Mouse (Mus musculus) midbrain, embryonic 15.5 days (tissue): ENCODE data around the gene Gstm5. TPM values are rescaled to one million over a fixed set of nuclear protein-coding genes. Genes with fewer than 3 reads are reported as not detected.

Experiments used
- ATAC-seq: fragments of 200-750 bp; cut with Nextera tagmentation; replicated peaks from 2 replicates; pipeline ENCODE4 v1.8.0; 2017; ENCODE audit warnings: moderate TSS enrichment
- H3K27ac ChIP-seq: fragments of 300-500 bp; sonication (generic); 2 replicates; pipeline ENCODE4 v1.5.1; 2015; ENCODE audit warnings: mild to moderate bottlenecking, inconsistent platforms
- H3K27me3 ChIP-seq: fragments of 300-500 bp; sonication (generic); replicated peaks from 2 replicates; pipeline ENCODE4 v1.6.1; 2015; ENCODE audit warnings: inconsistent platforms
- H3K36me3 ChIP-seq: fragments of 300-500 bp; sonication (generic); replicated peaks from 2 replicates; pipeline ENCODE4 v1.6.1; 2015; ENCODE audit warnings: inconsistent platforms
- H3K4me1 ChIP-seq: fragments of 300-500 bp; sonication (generic); 2 replicates; pipeline ENCODE4 v1.6.1; 2015; ENCODE audit warnings: inconsistent platforms
- H3K4me2 ChIP-seq: fragments of 300-500 bp; sonication (generic); 2 replicates; pipeline ENCODE4 v1.6.1; 2015; ENCODE audit warnings: inconsistent platforms, mild to moderate bottlenecking, moderate library complexity
- H3K4me3 ChIP-seq: fragments of 300-500 bp; sonication (generic); 2 replicates; pipeline ENCODE4 v1.5.1; 2015; ENCODE audit warnings: mild to moderate bottlenecking, inconsistent platforms
- H3K9ac ChIP-seq: fragments of 300-500 bp; sonication (generic); 2 replicates; pipeline ENCODE4 v1.6.1; 2015; ENCODE audit warnings: mild to moderate bottlenecking, inconsistent platforms
- H3K9me3 ChIP-seq: fragments of 300-500 bp; sonication (generic); 2 replicates; pipeline ENCODE4 v1.6.1; 2016; ENCODE audit warnings: inconsistent platforms
- WGBS: fragments of 180-500 bp; shearing (Covaris S2); methylation state at CpG from one replicate; pipeline ENCODE4 v1.1.7; 2015; ENCODE audit warnings: mixed read lengths; 5-methylcytosine and 5-hydroxymethylcytosine counted together
- polyA plus RNA-seq: library from polyadenylated mRNA; unstranded; fragments of >200 nt; fragmentation: Nextera tagmentation; extraction: Ambion mirVana; gene quantifications from 2 replicates; pipeline ENCODE4 v1.2.1, GENCODE M21; 2015

Gene Gstm5
- polyA plus RNA-seq, 1 experiment from 2014 or later, result 214 TPM

DNA sequence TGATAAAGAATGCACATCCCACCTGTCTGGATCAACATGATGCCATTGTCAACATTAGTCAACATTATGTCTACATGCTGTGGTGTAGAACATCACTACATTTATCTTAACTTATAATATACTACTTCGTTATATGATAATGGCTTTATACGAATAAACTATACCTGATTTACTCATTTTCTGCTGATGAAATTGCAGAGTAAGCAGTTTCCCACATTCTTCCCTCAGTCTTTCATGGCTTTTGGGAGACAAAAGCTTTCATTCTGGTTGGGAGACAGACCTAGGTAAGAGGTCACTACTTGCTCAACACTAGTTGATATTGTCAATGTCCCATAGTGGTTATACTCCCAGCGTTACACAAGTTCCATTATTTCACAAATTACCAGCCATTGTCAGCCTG is 29.7 kb downstream of the Gstm5 start:
- Histone ChIP-seq H3K9ac (no peak overlapping the region), H3K4me1 (0 out of 2 replicates have a peak, but pooled peaks cover 9% of the 10 kb centered on the region), H3K27ac (no peak overlapping the region), H3K4me2 (no peak overlapping the region), H3K4me3 (no peak overlapping the region), H3K36me3 (no peaks in the 10 kb centered on the region), H3K27me3 (no peaks in the 10 kb centered on the region), H3K9me3 (no peaks in the 10 kb centered on the region)
- ATAC-seq, result no peak
- 89% methylated on average over 3 of the region's 3 CpGs for WGBS

DNA sequence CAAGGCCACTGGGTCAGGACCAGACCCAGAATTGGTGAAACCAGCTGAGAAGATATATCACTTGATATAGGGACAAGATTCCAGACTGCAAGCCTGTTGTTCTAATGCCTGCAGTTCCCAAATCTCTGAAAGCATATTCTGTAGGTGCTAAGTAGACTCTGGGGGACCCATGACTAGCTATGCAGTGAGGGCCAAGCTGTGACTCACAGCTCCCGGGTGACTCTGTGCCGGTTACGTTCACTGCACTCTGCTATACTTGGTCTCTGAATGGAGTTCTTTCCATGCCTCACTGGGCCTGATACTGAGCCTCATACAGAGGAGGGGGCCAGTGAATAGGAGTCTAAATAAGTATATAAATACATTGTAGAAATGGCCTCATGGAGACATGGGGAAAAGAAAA is 32.2 kb downstream of the Gstm5 start:
- Histone ChIP-seq H3K4me2 (no peak overlapping the region), H3K36me3 (no peaks in the 10 kb centered on the region), H3K9ac (no peak overlapping the region), H3K27me3 (no peaks in the 10 kb centered on the region), H3K27ac (no peak overlapping the region), H3K4me3 (no peak overlapping the region), H3K4me1 (peaks cover 24% of the 10 kb centered on the region), H3K9me3 (no peaks in the 10 kb centered on the region)
- WGBS, result 65% methylated on average over 3 of the region's 3 CpGs
- no peak for ATAC-seq

DNA sequence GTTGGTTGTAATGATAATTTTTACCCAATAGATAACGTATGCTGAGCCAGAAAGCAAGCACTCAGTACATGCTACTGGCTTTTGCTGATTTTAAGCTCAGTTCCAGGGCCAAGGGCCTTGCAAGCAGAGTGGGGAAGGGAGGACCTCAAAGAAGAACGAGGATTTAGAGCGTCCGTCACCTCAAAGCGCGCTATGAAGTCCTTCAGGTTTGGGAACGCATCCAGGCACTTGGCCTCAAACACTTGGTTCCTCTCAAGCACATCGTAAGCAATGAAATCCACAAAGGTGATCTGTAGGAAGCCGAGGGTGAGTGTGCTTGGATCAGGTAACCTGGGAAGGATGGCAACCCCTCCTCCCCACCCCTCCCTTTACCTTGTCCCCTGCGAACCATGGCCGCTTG is 33.1 kb downstream of the Gstm5 start:
- Histone ChIP-seq H3K27ac (0 out of 2 replicates have a peak overlapping the region, but pooled peaks have one; percentile 5), H3K4me3 (no peak overlapping the region), H3K4me2 (no peak overlapping the region), H3K27me3 (no peaks in the 10 kb centered on the region), H3K9me3 (no peaks in the 10 kb centered on the region), H3K4me1 (peaks cover 24% of the 10 kb centered on the region), H3K9ac (no peak overlapping the region), H3K36me3 (no peaks in the 10 kb centered on the region)
- 88% methylated on average over 11 of the region's 11 CpGs for WGBS
- no peak for ATAC-seq

DNA sequence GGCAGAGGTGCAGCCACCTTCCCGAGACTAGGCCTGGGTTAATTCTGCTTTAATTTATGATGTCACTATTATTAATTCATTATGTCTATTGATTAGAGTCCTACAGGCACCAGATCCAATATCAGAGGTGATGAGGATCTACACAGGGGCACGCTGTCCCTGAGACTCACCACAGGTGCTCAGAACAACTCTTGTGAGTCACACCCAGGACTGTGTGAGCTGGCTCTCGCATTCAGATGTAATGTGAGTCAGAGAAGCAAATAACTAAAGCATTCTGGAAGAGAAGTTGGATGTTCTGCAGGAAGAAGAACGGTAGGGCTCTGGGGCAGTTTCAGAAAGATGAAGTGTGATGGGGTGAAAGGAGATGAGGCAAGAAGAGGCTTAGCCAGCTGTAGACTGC is 33.6 kb downstream of the Gstm5 start:
- peaks cover 24% of the 10 kb centered on the region for H3K4me1 ChIP-seq
- no peaks in the 10 kb centered on the region for H3K27me3 ChIP-seq
- 87% methylated on average over 4 of the region's 4 CpGs for WGBS
- no peak overlapping the region for H3K4me3 ChIP-seq
- no peak for ATAC-seq
- no peak overlapping the region for H3K4me2 ChIP-seq
- no peak overlapping the region for H3K27ac ChIP-seq
- no peak overlapping the region for H3K9ac ChIP-seq
- no peaks in the 10 kb centered on the region for H3K9me3 ChIP-seq
- H3K36me3 ChIP-seq, result no peaks in the 10 kb centered on the region

DNA sequence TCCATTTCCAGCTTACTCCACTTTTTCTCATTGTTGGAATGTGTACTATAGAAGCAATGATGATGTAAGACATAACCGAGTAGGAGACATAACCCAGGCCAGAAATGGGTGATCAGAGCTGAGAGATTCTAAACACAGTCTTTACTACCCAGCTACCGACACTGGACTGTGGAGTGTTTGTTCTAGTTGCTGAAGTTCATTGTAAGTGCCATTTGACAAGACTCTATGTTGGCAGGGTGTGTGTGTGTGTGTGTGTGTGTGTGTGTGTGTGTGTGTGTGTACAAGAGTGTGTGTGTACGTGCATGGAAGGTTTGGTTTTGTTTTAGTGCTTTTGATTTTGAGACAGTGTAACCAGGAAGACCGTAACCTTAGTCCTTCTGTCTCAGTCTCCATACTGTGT is 34.1 kb downstream of the Gstm5 start:
- Histone ChIP-seq H3K36me3 (no peaks in the 10 kb centered on the region), H3K4me3 (no peak overlapping the region), H3K27ac (no peak overlapping the region), H3K9me3 (no peaks in the 10 kb centered on the region), H3K27me3 (no peaks in the 10 kb centered on the region), H3K4me1 (peaks cover 24% of the 10 kb centered on the region), H3K9ac (no peak overlapping the region), H3K4me2 (no peak overlapping the region)
- 96% methylated on average over 4 of the region's 4 CpGs for WGBS
- ATAC-seq, result no peak

DNA sequence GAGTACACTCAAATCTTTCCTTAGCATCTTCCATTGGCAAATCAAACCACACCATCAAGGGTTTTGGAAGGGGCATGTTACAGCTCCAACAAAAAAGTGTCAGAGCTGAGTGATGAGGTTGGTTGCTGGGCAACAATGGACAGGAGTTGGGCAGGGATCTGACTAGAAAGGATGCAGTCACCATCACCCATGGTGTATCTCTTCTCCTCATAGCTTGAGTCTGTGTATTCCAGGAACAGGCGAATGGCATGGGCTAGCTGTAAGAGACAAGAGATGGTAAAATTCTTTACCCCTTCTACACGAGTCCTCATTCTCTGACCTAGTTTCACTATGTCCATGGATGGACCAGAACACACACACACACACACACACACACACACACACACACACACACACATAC is 35.5 kb downstream of the Gstm5 start:
- H3K4me1 ChIP-seq, result peaks cover 24% of the 10 kb centered on the region
- ATAC-seq, result peak; percentile 48; the same call in 1 of the 2 replicates
- H3K4me3 ChIP-seq, result peak overlapping the region; percentile 31
- H3K4me2 ChIP-seq, result peak overlapping the region; percentile 45
- H3K27ac ChIP-seq, result peak overlapping the region; percentile 80
- WGBS, result 44% methylated on average over 2 of the region's 2 CpGs
- no peaks in the 10 kb centered on the region for H3K27me3 ChIP-seq
- H3K9me3 ChIP-seq, result no peaks in the 10 kb centered on the region
- H3K36me3 ChIP-seq, result no peaks in the 10 kb centered on the region
- H3K9ac ChIP-seq, result no peak overlapping the region

DNA sequence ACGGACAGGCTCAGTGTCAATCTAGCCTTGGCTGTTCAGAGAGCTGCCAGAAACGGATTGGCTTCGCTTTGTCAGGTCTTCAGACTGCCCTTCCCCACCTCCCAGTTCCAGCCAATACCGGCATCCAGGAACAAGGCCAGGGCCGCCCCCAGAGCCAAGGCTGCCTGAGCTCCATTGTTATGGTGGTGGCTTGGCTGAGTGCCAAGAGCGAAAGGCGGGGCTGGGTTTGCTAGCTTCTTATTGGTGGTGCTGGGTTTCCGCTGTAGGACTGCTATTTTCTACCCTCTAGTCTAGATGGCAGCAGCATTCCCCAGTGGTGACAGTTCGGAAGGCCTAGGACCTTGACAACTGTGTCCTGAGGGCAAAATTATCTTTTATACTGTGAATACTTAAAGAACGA is 36.0 kb downstream of the Gstm5 start, which contains the start of gene Gstm7:
Gene Gstm7, minus strand, starts transcription at position 148 of the 400 bp plus-strand sequence.
- Histone ChIP-seq H3K27ac (peak within 1 kb of the TSS; percentile 80), H3K4me1 (peaks cover 24% of the 10 kb centered on the region), H3K4me2 (peak within 1 kb of the TSS; percentile 45), H3K9ac (no peak within 1 kb of the TSS), H3K36me3 (no peaks in the 10 kb centered on the region), H3K9me3 (no peaks in the 10 kb centered on the region), H3K27me3 (no peaks in the 10 kb centered on the region), H3K4me3 (peak within 1 kb of the TSS; percentile 31)
- 2% methylated on average over 10 of the region's 10 CpGs for WGBS
- peak; percentile 97 for ATAC-seq

DNA sequence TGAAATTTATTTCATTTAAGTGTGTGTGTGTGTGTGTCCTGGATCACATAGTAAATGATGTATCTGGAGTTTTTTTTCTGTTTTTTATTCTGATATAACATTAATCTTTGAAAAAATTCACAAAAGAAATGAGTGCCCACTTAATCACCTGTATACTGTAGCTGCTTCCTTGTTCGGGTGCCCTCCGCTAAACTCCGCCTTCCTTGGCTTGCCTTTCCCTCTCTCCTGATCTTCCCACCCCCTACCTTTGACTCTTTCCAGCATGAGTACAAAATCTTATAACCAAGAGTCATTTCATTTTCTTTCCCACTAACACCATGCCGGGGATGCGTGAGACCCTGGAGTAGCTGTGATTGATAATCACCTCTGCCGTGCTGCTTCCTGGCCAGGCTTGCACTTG is 36.5 kb downstream of the Gstm5 start:
- Histone ChIP-seq H3K27ac (peak overlapping the region; percentile 2; the same call in 1 of the 2 replicates), H3K4me2 (no peak overlapping the region), H3K9ac (no peak overlapping the region), H3K36me3 (no peaks in the 10 kb centered on the region), H3K4me1 (peaks cover 24% of the 10 kb centered on the region), H3K4me3 (no peak overlapping the region), H3K9me3 (no peaks in the 10 kb centered on the region), H3K27me3 (no peaks in the 10 kb centered on the region)
- ATAC-seq, result 0 out of 2 replicates have a peak, but pooled peaks have one; percentile 11
- WGBS, result 62% methylated on average over 6 of the region's 6 CpGs

DNA sequence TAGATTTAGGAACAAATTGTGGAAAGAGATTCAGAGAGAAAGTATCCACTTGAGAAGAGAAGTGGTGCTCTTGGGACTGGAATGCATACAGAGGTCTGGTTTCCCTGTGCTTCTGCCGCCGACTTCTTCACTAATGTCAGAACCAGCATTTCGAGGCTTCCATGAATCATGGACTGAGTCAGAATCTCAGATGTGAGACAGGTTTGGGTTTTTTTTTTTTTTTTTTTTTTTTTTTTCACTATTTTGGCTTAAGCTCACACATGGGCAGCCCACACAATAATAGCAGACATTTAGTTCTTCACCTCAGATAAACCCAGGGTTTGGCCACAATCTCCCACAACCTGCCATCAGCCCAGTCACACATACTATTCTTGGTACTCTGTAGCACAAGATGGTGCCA is 39.6 kb downstream of the Gstm5 start:
- H3K36me3 ChIP-seq, result no peaks in the 10 kb centered on the region

DNA sequence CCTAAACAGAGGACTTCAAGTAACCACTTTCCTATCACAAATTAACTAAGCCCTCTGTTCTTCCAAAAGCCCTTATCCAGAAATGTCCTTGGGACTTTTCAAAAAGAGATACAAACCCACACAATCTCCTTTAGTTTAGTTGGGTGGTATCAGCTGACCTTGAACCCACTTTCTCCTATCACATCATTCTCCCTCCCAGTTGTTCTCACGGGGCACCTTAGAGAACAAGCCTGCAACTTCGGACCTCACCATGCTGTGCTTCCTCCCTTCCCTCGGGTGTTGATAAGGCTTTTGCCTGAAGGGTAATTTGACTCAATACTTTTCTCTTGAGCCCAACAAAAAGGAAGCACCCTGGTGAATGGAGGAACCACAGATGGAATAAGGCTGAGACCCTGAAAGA is 40.3 kb downstream of the Gstm5 start:
- ATAC-seq, result no peak
- H3K9ac ChIP-seq, result no peak overlapping the region
- no peaks in the 10 kb centered on the region for H3K27me3 ChIP-seq
- H3K27ac ChIP-seq, result no peak overlapping the region
- 67% methylated on average over 3 of the region's 3 CpGs for WGBS
- H3K36me3 ChIP-seq, result no peaks in the 10 kb centered on the region
- H3K4me3 ChIP-seq, result no peak overlapping the region
- H3K9me3 ChIP-seq, result no peaks in the 10 kb centered on the region
- H3K4me1 ChIP-seq, result peaks cover 16% of the 10 kb centered on the region
- no peak overlapping the region for H3K4me2 ChIP-seq

More for the DNA sequence above, 39.6 kb downstream of the Gstm5 start:
- Histone ChIP-seq H3K4me3 (no peak overlapping the region), H3K9me3 (no peaks in the 10 kb centered on the region), H3K4me1 (peaks cover 22% of the 10 kb centered on the region), H3K4me2 (no peak overlapping the region), H3K27ac (no peak overlapping the region), H3K9ac (no peak overlapping the region), H3K27me3 (no peaks in the 10 kb centered on the region)
- no peak for ATAC-seq
- WGBS, result 81% methylated on average over 3 of the region's 3 CpGs

DNA sequence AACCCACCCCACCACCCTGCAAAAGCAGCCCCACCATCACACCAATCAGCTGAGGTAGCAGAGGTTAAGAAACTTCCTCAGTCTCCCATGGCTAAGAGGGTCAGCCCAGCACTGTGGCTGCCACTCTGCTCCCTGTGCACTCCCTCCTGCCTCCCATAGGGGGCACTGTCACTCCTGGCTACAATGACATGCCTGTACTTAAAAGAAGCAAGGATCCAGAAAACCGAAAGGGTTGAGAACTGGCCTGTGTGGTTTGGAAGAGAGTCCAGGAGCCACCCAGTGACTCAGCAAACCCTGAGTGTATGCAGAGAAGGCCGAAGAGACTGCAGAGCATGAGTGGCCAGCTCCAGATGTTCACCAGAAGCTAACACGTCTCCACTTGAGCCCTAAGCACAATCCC is 43.8 kb downstream of the Gstm5 start:
- H3K27me3 ChIP-seq, result no peaks in the 10 kb centered on the region
- WGBS, result 51% methylated on average over 3 of the region's 3 CpGs
- H3K9ac ChIP-seq, result no peak overlapping the region
- no peaks in the 10 kb centered on the region for H3K36me3 ChIP-seq
- peaks cover 17% of the 10 kb centered on the region for H3K4me1 ChIP-seq
- no peak overlapping the region for H3K4me2 ChIP-seq
- no peak overlapping the region for H3K4me3 ChIP-seq
- no peak for ATAC-seq
- no peak overlapping the region for H3K27ac ChIP-seq
- H3K9me3 ChIP-seq, result no peaks in the 10 kb centered on the region

DNA sequence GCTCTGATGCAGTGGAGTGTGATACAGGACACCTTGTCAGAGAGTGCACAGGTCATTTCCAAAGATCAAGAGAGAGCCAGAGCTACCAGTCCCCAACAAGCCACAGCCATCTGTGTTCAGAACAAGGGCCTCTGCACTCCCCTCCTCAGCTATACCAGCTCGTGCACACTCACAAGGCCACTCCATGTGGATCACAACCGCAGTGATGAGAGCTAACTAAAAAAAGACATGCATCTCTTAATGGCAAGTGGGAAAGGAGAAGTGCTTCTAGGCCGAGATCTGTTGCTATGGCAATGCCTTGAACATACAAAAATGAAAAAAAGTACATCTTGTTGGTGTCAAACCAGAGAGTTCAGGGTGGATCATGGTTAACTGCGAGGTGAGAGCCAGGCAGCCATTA is 44.2 kb downstream of the Gstm5 start:
- Histone ChIP-seq H3K27me3 (no peaks in the 10 kb centered on the region), H3K4me1 (peaks cover 17% of the 10 kb centered on the region), H3K27ac (no peak overlapping the region), H3K9me3 (no peaks in the 10 kb centered on the region), H3K36me3 (no peaks in the 10 kb centered on the region), H3K4me2 (no peak overlapping the region), H3K4me3 (no peak overlapping the region), H3K9ac (no peak overlapping the region)
- ATAC-seq, result no peak
- 48% methylated on average over 4 of the region's 4 CpGs for WGBS

DNA sequence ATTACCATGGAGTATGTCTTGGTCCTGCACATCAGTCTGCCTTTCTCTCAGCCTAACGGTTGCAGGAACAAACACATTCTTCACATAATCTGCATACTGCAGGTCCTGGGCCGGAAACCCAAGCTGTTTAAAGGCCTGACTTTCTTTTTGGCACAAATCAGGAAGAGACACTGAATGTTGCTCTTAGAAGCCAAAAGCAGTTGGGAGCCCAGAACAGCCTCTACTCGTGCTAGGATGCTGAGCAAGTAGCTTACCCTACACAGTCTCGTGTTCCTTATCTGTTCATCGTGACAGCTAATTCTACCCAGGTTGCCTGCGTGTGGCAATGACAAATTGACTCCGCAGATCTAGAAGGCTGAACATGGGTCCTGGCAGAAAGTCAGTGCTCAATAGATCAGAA is 44.9 kb downstream of the Gstm5 start:
- ATAC-seq, result no peak
- no peaks in the 10 kb centered on the region for H3K9me3 ChIP-seq
- no peak overlapping the region for H3K27ac ChIP-seq
- H3K4me1 ChIP-seq, result peaks cover 17% of the 10 kb centered on the region
- no peak overlapping the region for H3K4me3 ChIP-seq
- H3K27me3 ChIP-seq, result no peaks in the 10 kb centered on the region
- H3K4me2 ChIP-seq, result no peak overlapping the region
- H3K9ac ChIP-seq, result no peak overlapping the region
- 81% methylated on average over 7 of the region's 7 CpGs for WGBS
- no peaks in the 10 kb centered on the region for H3K36me3 ChIP-seq
